Mouse (Mus musculus) pancreas, adult 10 weeks (tissue): Measurements from ENCODE around the gene Adam29. TPM values are rescaled to one million over a fixed set of nuclear protein-coding genes. Genes with fewer than 3 reads are reported as not detected.

Experiments
- polyA plus RNA-seq: library from polyadenylated mRNA; stranded (reverse); fragments of 350-450 nt; fragmentation: Illumina TruSeq; extraction: RNeasy Lipid Tissue Mini Kit (QIAGEN cat#74804); gene quantifications from one replicate; pipeline ENCODE4 v1.2.3, GENCODE M21; 2015; ENCODE audit warnings: low read depth, low replicate concordance; ENCODE audit not compliant: insufficient read depth

Gene Adam29
- polyA plus RNA-seq, result not detected

DNA sequence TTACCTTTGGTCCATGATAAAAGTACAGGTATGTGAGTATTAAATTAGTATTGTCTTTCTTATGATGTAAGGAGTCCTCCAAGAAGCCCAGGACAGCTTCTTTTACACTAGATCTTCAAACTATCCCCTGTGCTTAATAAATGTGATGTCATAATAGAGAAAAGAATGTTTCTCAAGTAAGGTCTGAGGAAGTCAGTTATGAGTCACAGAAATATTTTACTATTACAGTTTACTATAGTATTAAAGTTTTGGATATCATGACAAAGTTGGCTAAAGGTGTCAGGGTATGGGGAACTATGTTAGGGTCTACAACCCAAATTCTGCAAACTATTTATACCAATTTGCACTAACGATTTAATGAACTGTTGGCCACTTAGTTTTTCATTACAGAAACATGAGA lies at the start of gene Adam29:
Gene Adam29 (minus strand): TSS at position 101 of the 400 bp plus-strand sequence.

GRCm38 (mm10) chr8:55939870-55940525 lies 33.2 kb upstream of the Adam29 start, which contains the start of gene Glra3:
Glra3 (plus strand) TSS chr8:55940460.

Other genes with a start within 250 kb of the Adam29 start
- not detected for gene Glra3, start 33.5 kb upstream of the Adam29 start, polyA plus RNA-seq